Mouse (Mus musculus) neural tube, embryonic 15.5 days (tissue): ENCODE data around the gene Aqp3. TPM values are rescaled to one million over a fixed set of nuclear protein-coding genes. Genes with fewer than 3 reads are reported as not detected.
A peak's percentile ranks its signal among the peaks of the same experiment; 100 is the strongest.

ENCODE experiments used
- ATAC-seq: fragments of 200-750 bp; cut with Nextera tagmentation; 2 replicates; pipeline ENCODE4 v1.8.0; 2017; ENCODE audit warnings: mild to moderate bottlenecking, moderate TSS enrichment, moderate library complexity; ENCODE audit not compliant: low FRiP score
- H3K27ac ChIP-seq: fragments of 300-500 bp; sonication (generic); replicated peaks from 2 replicates; pipeline ENCODE4 v1.5.1; 2015; ENCODE audit warnings: mild to moderate bottlenecking, inconsistent platforms
- H3K27me3 ChIP-seq: fragments of 300-500 bp; sonication (generic); replicated peaks from 2 replicates; pipeline ENCODE4 v1.6.1; 2015; ENCODE audit warnings: inconsistent platforms
- H3K36me3 ChIP-seq: fragments of 300-500 bp; sonication (generic); 2 replicates; pipeline ENCODE4 v1.6.1; 2015; ENCODE audit warnings: inconsistent platforms
- H3K4me1 ChIP-seq: fragments of 300-500 bp; sonication (generic); 2 replicates; pipeline ENCODE4 v1.6.1; 2015; ENCODE audit warnings: inconsistent platforms
- H3K4me2 ChIP-seq: fragments of 300-500 bp; sonication (generic); 2 replicates; pipeline ENCODE4 v1.6.1; 2015; ENCODE audit warnings: inconsistent platforms, mild to moderate bottlenecking, moderate library complexity
- H3K4me3 ChIP-seq: fragments of 300-500 bp; sonication (generic); replicated peaks from 2 replicates; pipeline ENCODE4 v1.5.1; 2015; ENCODE audit warnings: mild to moderate bottlenecking, inconsistent platforms
- H3K9ac ChIP-seq: fragments of 300-500 bp; sonication (generic); replicated peaks from 2 replicates; pipeline ENCODE4 v1.6.1; 2015; ENCODE audit warnings: mild to moderate bottlenecking, inconsistent platforms
- H3K9me3 ChIP-seq: fragments of 300-500 bp; sonication (generic); replicated peaks from 2 replicates; pipeline ENCODE4 v1.6.1; 2016; ENCODE audit warnings: inconsistent platforms
- WGBS: fragments of 180-500 bp; shearing (Covaris S2); methylation state at CpG from one replicate; pipeline ENCODE4 v1.1.7; 2015; ENCODE audit warnings: mixed read lengths; 5-methylcytosine and 5-hydroxymethylcytosine counted together
- polyA plus RNA-seq: library from polyadenylated mRNA; unstranded; fragments of >200 nt; fragmentation: Nextera tagmentation; extraction: Ambion mirVana; gene quantifications from 2 replicates; pipeline ENCODE4 v1.2.1, GENCODE M21; 2015

Aqp3 gene
- polyA plus RNA-seq, 1 experiment from 2014 or later, result not detected

- 13% methylated on average over 11 of the region's 11 CpGs for WGBS
- Histone ChIP-seq H3K4me1 (peaks cover 14% of the 10 kb centered on the region), H3K36me3 (no peaks in the 10 kb centered on the region), H3K4me2 (peak overlapping the region; percentile 99), H3K9me3 (no peaks in the 10 kb centered on the region), H3K9ac (0 out of 2 replicates have a peak overlapping the region, but pooled peaks have one; percentile 53), H3K27me3 (peaks cover 39% of the 10 kb centered on the region), H3K27ac (no peak overlapping the region), H3K4me3 (peak overlapping the region; percentile 49)
- ATAC-seq, result no peak
These were observed 581 bp upstream of the Aqp3 start for GRCm38 (mm10) chr4:41098577-41098951.

- H3K4me3 ChIP-seq, result no peak overlapping the region; the same call in 1 of the 2 replicates
- peaks cover 14% of the 10 kb centered on the region for H3K4me1 ChIP-seq
- H3K9me3 ChIP-seq, result no peaks in the 10 kb centered on the region
- 39% methylated on average over 13 of the region's 13 CpGs for WGBS
- H3K9ac ChIP-seq, result no peak overlapping the region
- peak overlapping the region; percentile 99 for H3K4me2 ChIP-seq
- H3K27ac ChIP-seq, result no peak overlapping the region
- no peaks in the 10 kb centered on the region for H3K36me3 ChIP-seq
- H3K27me3 ChIP-seq, result peaks cover 39% of the 10 kb centered on the region
- ATAC-seq, result no peak
These were observed 602 bp downstream of the Aqp3 start for GRCm38 (mm10) chr4:41097381-41097780.

GRCm38 (mm10) chr4:41096794-41097193 is 1.2 kb downstream of the Aqp3 start:
- no peak for ATAC-seq
- H3K27me3 ChIP-seq, result peaks cover 39% of the 10 kb centered on the region
- peaks cover 14% of the 10 kb centered on the region for H3K4me1 ChIP-seq
- H3K9me3 ChIP-seq, result no peaks in the 10 kb centered on the region
- H3K36me3 ChIP-seq, result no peaks in the 10 kb centered on the region
- no peak overlapping the region for H3K4me3 ChIP-seq
- no peak overlapping the region for H3K9ac ChIP-seq
- H3K4me2 ChIP-seq, result no peak overlapping the region
- H3K27ac ChIP-seq, result no peak overlapping the region
- WGBS, result 81% methylated on average over 5 of the region's 5 CpGs

- H3K4me3 ChIP-seq, result no peak overlapping the region
- no peak overlapping the region for H3K27ac ChIP-seq
- no peak for ATAC-seq
- no peaks in the 10 kb centered on the region for H3K9me3 ChIP-seq
- 71% methylated on average over 8 of the region's 8 CpGs for WGBS
- peaks cover 39% of the 10 kb centered on the region for H3K27me3 ChIP-seq
- H3K36me3 ChIP-seq, result no peaks in the 10 kb centered on the region
- no peak overlapping the region for H3K9ac ChIP-seq
- no peak overlapping the region for H3K4me2 ChIP-seq
- H3K4me1 ChIP-seq, result peaks cover 14% of the 10 kb centered on the region
These were observed 1.8 kb downstream of the Aqp3 start for GRCm38 (mm10) chr4:41096169-41096568.

- no peak overlapping the region for H3K27ac ChIP-seq
- no peak for ATAC-seq
- WGBS, result 66% methylated on average over 9 of the region's 9 CpGs
- peaks cover 36% of the 10 kb centered on the region for H3K27me3 ChIP-seq
- no peak overlapping the region for H3K4me2 ChIP-seq
- peaks cover 14% of the 10 kb centered on the region for H3K4me1 ChIP-seq
- no peaks in the 10 kb centered on the region for H3K9me3 ChIP-seq
- no peak overlapping the region for H3K9ac ChIP-seq
- no peaks in the 10 kb centered on the region for H3K36me3 ChIP-seq
- H3K4me3 ChIP-seq, result no peak overlapping the region
These were observed 3.6 kb downstream of the Aqp3 start for GRCm38 (mm10) chr4:41094361-41094760.

GRCm38 (mm10) chr4:41092958-41093357 is 5.0 kb downstream of the Aqp3 start:
- no peak overlapping the region for H3K9ac ChIP-seq
- no peak overlapping the region for H3K4me3 ChIP-seq
- H3K4me2 ChIP-seq, result no peak overlapping the region
- H3K4me1 ChIP-seq, result peaks cover 5% of the 10 kb centered on the region
- H3K9me3 ChIP-seq, result no peaks in the 10 kb centered on the region
- peaks cover 25% of the 10 kb centered on the region for H3K27me3 ChIP-seq
- no peak for ATAC-seq
- WGBS, result 95% methylated on average over 1 of the region's 1 CpGs
- H3K36me3 ChIP-seq, result no peaks in the 10 kb centered on the region
- H3K27ac ChIP-seq, result no peak overlapping the region

GRCm38 (mm10) chr4:41091391-41091790 is 6.6 kb downstream of the Aqp3 start:
- Histone ChIP-seq H3K4me2 (no peak overlapping the region), H3K27me3 (peaks cover 9% of the 10 kb centered on the region), H3K9me3 (no peaks in the 10 kb centered on the region), H3K36me3 (no peaks in the 10 kb centered on the region), H3K4me1 (no peaks in the 10 kb centered on the region), H3K27ac (no peak overlapping the region), H3K4me3 (no peak overlapping the region), H3K9ac (no peak overlapping the region)
- 66% methylated on average over 3 of the region's 3 CpGs for WGBS
- no peak for ATAC-seq

GRCm38 (mm10) chr4:41089705-41090104 is 8.3 kb downstream of the Aqp3 start:
- ATAC-seq, result no peak
- no peak overlapping the region for H3K9ac ChIP-seq
- no peak overlapping the region for H3K4me2 ChIP-seq
- no peak overlapping the region for H3K4me3 ChIP-seq
- WGBS, result 89% methylated on average over 2 of the region's 2 CpGs
- H3K9me3 ChIP-seq, result no peaks in the 10 kb centered on the region
- H3K36me3 ChIP-seq, result no peaks in the 10 kb centered on the region
- H3K4me1 ChIP-seq, result no peaks in the 10 kb centered on the region
- H3K27me3 ChIP-seq, result no peaks in the 10 kb centered on the region
- no peak overlapping the region for H3K27ac ChIP-seq

- 82% methylated on average over 4 of the region's 4 CpGs for WGBS
- H3K4me1 ChIP-seq, result no peaks in the 10 kb centered on the region
- no peak for ATAC-seq
These were observed 8.8 kb downstream of the Aqp3 start for GRCm38 (mm10) chr4:41089189-41089588.

GRCm38 (mm10) chr4:41087459-41088298 is 10.3 kb downstream of the Aqp3 start:
- Histone ChIP-seq H3K9me3 (no peaks in the 10 kb centered on the region), H3K4me1 (no peaks in the 10 kb centered on the region), H3K9ac (no peak overlapping the region), H3K4me3 (no peak overlapping the region), H3K36me3 (no peaks in the 10 kb centered on the region), H3K4me2 (no peak overlapping the region), H3K27ac (no peak overlapping the region), H3K27me3 (no peaks in the 10 kb centered on the region)
- WGBS, result 88% methylated on average over 16 of the region's 16 CpGs
- ATAC-seq, result no peak

More at GRCm38 (mm10) chr4:41089189-41089588, 8.8 kb downstream of the Aqp3 start:
- Histone ChIP-seq H3K27me3 (no peaks in the 10 kb centered on the region), H3K9me3 (no peaks in the 10 kb centered on the region), H3K9ac (no peak overlapping the region), H3K4me3 (no peak overlapping the region), H3K4me2 (no peak overlapping the region), H3K27ac (no peak overlapping the region), H3K36me3 (no peaks in the 10 kb centered on the region)

GRCm38 (mm10) chr4:41086947-41087346 is 11.0 kb downstream of the Aqp3 start:
- H3K4me2 ChIP-seq, result no peak overlapping the region
- H3K4me3 ChIP-seq, result no peak overlapping the region
- no peak overlapping the region for H3K27ac ChIP-seq
- H3K27me3 ChIP-seq, result no peaks in the 10 kb centered on the region
- H3K9me3 ChIP-seq, result no peaks in the 10 kb centered on the region
- WGBS, result 82% methylated on average over 9 of the region's 9 CpGs
- no peak overlapping the region for H3K9ac ChIP-seq
- ATAC-seq, result no peak
- H3K36me3 ChIP-seq, result no peaks in the 10 kb centered on the region
- no peaks in the 10 kb centered on the region for H3K4me1 ChIP-seq

- no peak for ATAC-seq
- H3K9me3 ChIP-seq, result no peaks in the 10 kb centered on the region
- no peak overlapping the region for H3K9ac ChIP-seq
- 85% methylated on average over 4 of the region's 4 CpGs for WGBS
- H3K27ac ChIP-seq, result no peak overlapping the region
- H3K27me3 ChIP-seq, result no peaks in the 10 kb centered on the region
- no peak overlapping the region for H3K4me3 ChIP-seq
- H3K4me2 ChIP-seq, result no peak overlapping the region
- no peaks in the 10 kb centered on the region for H3K36me3 ChIP-seq
- no peaks in the 10 kb centered on the region for H3K4me1 ChIP-seq
These were observed 13.2 kb downstream of the Aqp3 start for GRCm38 (mm10) chr4:41084819-41085218.
